Mouse (Mus musculus): ENCODE measurements at regions not wholly inside any gene's neighbourhood (a gene's known extent, or its start where the extent isn't known, plus 50 kb on each side); places are given as distances from the start of the nearest gene placed in this dataset.

- DNase-seq (ENCODE audit: extremely low spot score in 1 of 2, low spot score in 1 of 2) = no peak
Observed at GRCm38 (mm10) chr13:71657898-71658297, 305.6 kb downstream of the Irx1 start.

GRCm38 (mm10) chr13:71653939-71654467 is 309.5 kb downstream of the Irx1 start:
- no peak for DNase-seq (ENCODE audit: extremely low spot score in 1 of 2, low spot score in 1 of 2)

- no peak for DNase-seq (ENCODE audit: extremely low spot score in 1 of 2, low spot score in 1 of 2)
Observed at GRCm38 (mm10) chr13:71653212-71653938, 310.1 kb downstream of the Irx1 start.

GRCm38 (mm10) chr13:71649876-71650275 is 313.6 kb downstream of the Irx1 start:
- no peak for DNase-seq (ENCODE audit: extremely low spot score in 1 of 2, low spot score in 1 of 2)

- no peak for DNase-seq (ENCODE audit: extremely low spot score in 1 of 2, low spot score in 1 of 2)
Observed at GRCm38 (mm10) chr13:71649031-71649430, 314.5 kb downstream of the Irx1 start.

- DNase-seq (ENCODE audit: extremely low spot score in 1 of 2, low spot score in 1 of 2) = no peak
Observed at GRCm38 (mm10) chr13:71631447-71631846, 332.1 kb downstream of the Irx1 start.

- no peak for DNase-seq (ENCODE audit: extremely low spot score in 1 of 2, low spot score in 1 of 2)
Observed at GRCm38 (mm10) chr13:71617198-71617597, 346.3 kb downstream of the Irx1 start.

- no peak for DNase-seq (ENCODE audit: extremely low spot score in 1 of 2, low spot score in 1 of 2)
Observed at GRCm38 (mm10) chr13:71612393-71613179, 350.9 kb downstream of the Irx1 start.

GRCm38 (mm10) chr13:71582486-71582885 is 381.0 kb downstream of the Irx1 start:
- no peak for DNase-seq (ENCODE audit: extremely low spot score in 1 of 2, low spot score in 1 of 2)

- no peak for DNase-seq (ENCODE audit: extremely low spot score in 1 of 2, low spot score in 1 of 2)
Observed at GRCm38 (mm10) chr13:71565895-71566294, 397.6 kb downstream of the Irx1 start.

- DNase-seq (ENCODE audit: extremely low spot score in 1 of 2, low spot score in 1 of 2) = no peak
Observed at GRCm38 (mm10) chr13:71565388-71565787, 398.1 kb downstream of the Irx1 start.

- DNase-seq (ENCODE audit: extremely low spot score in 1 of 2, low spot score in 1 of 2) = no peak
Observed at GRCm38 (mm10) chr13:71558477-71559215, 404.9 kb downstream of the Irx1 start.

- DNase-seq (ENCODE audit: extremely low spot score in 1 of 2, low spot score in 1 of 2) = no peak
Observed at GRCm38 (mm10) chr13:71555471-71555870, 408.1 kb downstream of the Irx1 start.

- no peak for DNase-seq (ENCODE audit: extremely low spot score in 1 of 2, low spot score in 1 of 2)
Observed at GRCm38 (mm10) chr13:71550109-71550508, 413.4 kb downstream of the Irx1 start.

GRCm38 (mm10) chr13:71549206-71549831 is 414.2 kb downstream of the Irx1 start:
- no peak for DNase-seq (ENCODE audit: extremely low spot score in 1 of 2, low spot score in 1 of 2)

- no peak for DNase-seq (ENCODE audit: extremely low spot score in 1 of 2, low spot score in 1 of 2)
Observed at GRCm38 (mm10) chr13:71538226-71538625, 425.3 kb downstream of the Irx1 start.

- no peak for DNase-seq (ENCODE audit: extremely low spot score in 1 of 2, low spot score in 1 of 2)
Observed at GRCm38 (mm10) chr13:71532796-71533351, 430.6 kb downstream of the Irx1 start.

GRCm38 (mm10) chr13:71529397-71530122 is 434.0 kb downstream of the Irx1 start:
- no peak for DNase-seq (ENCODE audit: extremely low spot score in 1 of 2, low spot score in 1 of 2)

GRCm38 (mm10) chr13:71517776-71518175 is 445.7 kb downstream of the Irx1 start:
- no peak for DNase-seq (ENCODE audit: extremely low spot score in 1 of 2, low spot score in 1 of 2)
